19 mouse cellular contexts compared by ENCODE assay signal in genomic region chr13:59592630-59593029, GRCm38 (mm10). TPM values are rescaled to one million over a fixed set of nuclear protein-coding genes. Genes with fewer than 3 reads are reported as not detected.
DNase-seq lines count a peak whose midpoint lies in the region; ATAC-seq and TF ChIP-seq lines count a peak whose summit lies in the region.
"Had no signal": no experiment of that assay in that cellular context is flagged by ENCODE, and none has a peak within 500 bp of the region (broad histone marks: within the 10 kb centered on the region; RNA-seq: fewer than 3 reads in every experiment).

No protein-coding gene starts in this region.

- no peak overlapping the region for H3K27ac ChIP-seq in intestine, postnatal 0 days (ENCODE audit: low read depth, low read length)
- H3K27ac ChIP-seq in stomach, embryonic 16.5 days (ENCODE audit: low read length), result peak overlapping the region; percentile 44; the same call in 1 of the 2 replicates
- H3K27ac ChIP-seq in midbrain, postnatal 0 days (ENCODE audit: low read depth, low read length), result no peak overlapping the region
- H3K27ac ChIP-seq: embryonic facial prominence, embryonic 15.5 days; forebrain, embryonic 12.5 days; hindbrain, embryonic 10.5 days; hindbrain, embryonic 14.5 days had no signal

- TF ChIP-seq CTCF in intestine, postnatal 0 days (IDR thresholded peaks at IDR 0.05; ENCODE audit: low read depth), result no peak
- TF ChIP-seq CTCF in midbrain, postnatal 0 days (IDR thresholded peaks at IDR 0.05), result no peak

- H3K9me3 ChIP-seq in intestine, postnatal 0 days (ENCODE audit: control insufficient read depth), result no peaks in the 10 kb centered on the region
- H3K9me3 ChIP-seq in stomach, embryonic 16.5 days (replicated peaks; ENCODE audit: control insufficient read depth, low read length), result no peaks in the 10 kb centered on the region
- H3K9me3 ChIP-seq in midbrain, postnatal 0 days (ENCODE audit: low read length), result no peaks in the 10 kb centered on the region
- H3K9me3 ChIP-seq: embryonic facial prominence, embryonic 15.5 days; forebrain, embryonic 12.5 days; heart, embryonic 12.5 days; hindbrain, embryonic 10.5 days had no signal

- no peak overlapping the region for H3K4me2 ChIP-seq in intestine, postnatal 0 days (replicated peaks; ENCODE audit: low read depth)
- H3K4me2 ChIP-seq in stomach, embryonic 16.5 days (ENCODE audit: low read depth, low read length), result no peak overlapping the region
- no peak overlapping the region for H3K4me2 ChIP-seq in midbrain, postnatal 0 days (ENCODE audit: low read depth, low read length, poor library complexity, severe bottlenecking)
- H3K4me2 ChIP-seq: embryonic facial prominence, embryonic 15.5 days; forebrain, embryonic 12.5 days; heart, embryonic 12.5 days; hindbrain, embryonic 14.5 days had no signal

- peaks cover 24% of the 10 kb centered on the region for H3K36me3 ChIP-seq in intestine, postnatal 0 days (ENCODE audit: control insufficient read depth, insufficient read depth)
- H3K36me3 ChIP-seq in stomach, embryonic 16.5 days (ENCODE audit: control insufficient read depth, insufficient read depth, low read length), result peaks cover 26% of the 10 kb centered on the region
- H3K36me3 ChIP-seq in midbrain, postnatal 0 days (ENCODE audit: insufficient read depth, low read length), result peaks cover 22% of the 10 kb centered on the region

- peak; percentile 61 for ATAC-seq in erythroblast, adult 5-6 weeks (replicated peaks; ENCODE audit: low FRiP score, poor library complexity, severe bottlenecking)
- ATAC-seq in erythroid progenitor cell, adult 5-6 weeks (replicated peaks; ENCODE audit: low FRiP score, poor library complexity, severe bottlenecking), result peak; percentile 80
- peak; percentile 86 for ATAC-seq in intestine, postnatal 0 days
- peak; percentile 77; the same call in 1 of the 2 replicates for ATAC-seq in stomach, embryonic 16.5 days (ENCODE audit: insufficient read depth, low FRiP score)
- ATAC-seq in midbrain, postnatal 0 days (ENCODE audit: low FRiP score), result no peak
- ATAC-seq: forebrain, postnatal 0 days had no signal

- no peak overlapping the region for H3K9ac ChIP-seq in intestine, postnatal 0 days (ENCODE audit: low read depth, low read length)
- no peak overlapping the region for H3K9ac ChIP-seq in stomach, embryonic 16.5 days (ENCODE audit: low read length)
- no peak overlapping the region for H3K9ac ChIP-seq in midbrain, postnatal 0 days (replicated peaks; ENCODE audit: low read length, poor library complexity, severe bottlenecking)
- H3K9ac ChIP-seq: embryonic facial prominence, embryonic 15.5 days; forebrain, embryonic 12.5 days; forebrain, postnatal 0 days; heart, embryonic 12.5 days; hindbrain, embryonic 14.5 days had no signal

- H3K27me3 ChIP-seq in intestine, postnatal 0 days (replicated peaks; ENCODE audit: control insufficient read depth, insufficient read depth, low read length), result no peaks in the 10 kb centered on the region
- no peaks in the 10 kb centered on the region for H3K27me3 ChIP-seq in stomach, embryonic 16.5 days (ENCODE audit: control insufficient read depth, insufficient read depth, low read length)
- no peaks in the 10 kb centered on the region for H3K27me3 ChIP-seq in midbrain, postnatal 0 days (ENCODE audit: insufficient read depth, low read length)
- H3K27me3 ChIP-seq: embryonic facial prominence, embryonic 15.5 days; forebrain, embryonic 12.5 days; heart, embryonic 12.5 days had no signal

- no peak for DNase-seq in kidney, postnatal 4 days
- no peak for DNase-seq in midbrain, postnatal 0 days (ENCODE audit: low spot score)
- DNase-seq in cerebellum, adult 11-12 months, result no peak
- DNase-seq: adrenal gland, adult 8-10 months; adrenal gland, postnatal 36 days; cerebellum, adult 8-10 months; cerebellum, postnatal 14 days; embryo, embryonic 11 days; forebrain, postnatal 0 days; gastrocnemius, postnatal 25 days had no signal

- 26% methylated on average over 1 of the region's 1 CpGs for WGBS in intestine, postnatal 0 days
- WGBS in stomach, embryonic 16.5 days, result 74% methylated on average over 1 of the region's 1 CpGs
- 90% methylated on average over 1 of the region's 1 CpGs for WGBS in midbrain, postnatal 0 days

- no peak overlapping the region for H3K4me3 ChIP-seq in intestine, postnatal 0 days (ENCODE audit: low read depth, low read length)
- H3K4me3 ChIP-seq in stomach, embryonic 16.5 days (replicated peaks; ENCODE audit: low read length), result no peak overlapping the region
- no peak overlapping the region for H3K4me3 ChIP-seq in midbrain, postnatal 0 days (ENCODE audit: low read depth, low read length)
- H3K4me3 ChIP-seq: embryonic facial prominence, embryonic 15.5 days; forebrain, embryonic 12.5 days; heart, embryonic 12.5 days; hindbrain, embryonic 10.5 days had no signal

- H3K4me1 ChIP-seq in intestine, postnatal 0 days (replicated peaks; ENCODE audit: control insufficient read depth, insufficient read depth, low read length), result 0 out of 2 replicates have a peak, but pooled peaks cover 3% of the 10 kb centered on the region
- 0 out of 2 replicates have a peak, but pooled peaks cover 6% of the 10 kb centered on the region for H3K4me1 ChIP-seq in stomach, embryonic 16.5 days (ENCODE audit: control insufficient read depth, insufficient read depth, low read length)
- H3K4me1 ChIP-seq in midbrain, postnatal 0 days (ENCODE audit: insufficient read depth, low read length), result no peaks in the 10 kb centered on the region; the same call in 1 of the 2 replicates

RNA-seq across cellular contexts. Expression of gene Naa35, which starts 7.6 kb away (rescaled TPM):
- 9.4 and 44.6 TPM in 2 replicates for total RNA-seq in erythroblast, adult 5-6 weeks (2015; ENCODE audit: low replicate concordance)
- 17.1 and 31.0 TPM in 2 replicates for total RNA-seq in erythroblast, adult 5-6 weeks (2017; ENCODE audit: low replicate concordance)
- total RNA-seq in erythroid progenitor cell, adult 5-6 weeks (2015; ENCODE audit: low replicate concordance), result 23.8 and 28.5 TPM in 2 replicates
- total RNA-seq in erythroid progenitor cell, adult 5-6 weeks (2017; ENCODE audit: low replicate concordance), result 47.2 and 53.1 TPM in 2 replicates
- polyA plus RNA-seq in intestine, postnatal 0 days (2015; fragmentation: Nextera tagmentation; extraction: Ambion mirVana), result 39.8 and 44.7 TPM in 2 replicates
- polyA plus RNA-seq in stomach, embryonic 16.5 days (2015; fragmentation: Nextera tagmentation; extraction: Ambion mirVana), result 73.0 and 87.5 TPM in 2 replicates
- 47.2 and 72.9 TPM in 2 replicates for total RNA-seq in midbrain, postnatal 0 days (2014; rRNA removed)
- 109 and 117 TPM in 2 replicates for polyA plus RNA-seq in midbrain, postnatal 0 days (2015; fragmentation: Nextera tagmentation; extraction: Ambion mirVana)

RNA-seq across cellular contexts. Expression of gene Agtpbp1, which starts 7.6 kb away (rescaled TPM):
- 10.9 and 13.6 TPM in 2 replicates for total RNA-seq in erythroblast, adult 5-6 weeks (2015; ENCODE audit: low replicate concordance)
- total RNA-seq in erythroblast, adult 5-6 weeks (2017; ENCODE audit: low replicate concordance), result 28.9 and 35.5 TPM in 2 replicates
- 35.7 and 83.4 TPM in 2 replicates for total RNA-seq in erythroid progenitor cell, adult 5-6 weeks (2015; ENCODE audit: low replicate concordance)
- total RNA-seq in erythroid progenitor cell, adult 5-6 weeks (2017; ENCODE audit: low replicate concordance), result 45.5 and 71.2 TPM in 2 replicates
- 7.3 TPM in 2 replicates for polyA plus RNA-seq in intestine, postnatal 0 days (2015; fragmentation: Nextera tagmentation; extraction: Ambion mirVana)
- 17.4 and 18.1 TPM in 2 replicates for polyA plus RNA-seq in stomach, embryonic 16.5 days (2015; fragmentation: Nextera tagmentation; extraction: Ambion mirVana)
- total RNA-seq in midbrain, postnatal 0 days (2014; rRNA removed), result 125 and 129 TPM in 2 replicates
- 70.8 and 74.0 TPM in 2 replicates for polyA plus RNA-seq in midbrain, postnatal 0 days (2015; fragmentation: Nextera tagmentation; extraction: Ambion mirVana)
